Mouse (Mus musculus): Measurements from ENCODE around the gene Rgs17. TPM values are rescaled to one million over a fixed set of nuclear protein-coding genes. Genes with fewer than 3 reads are reported as not detected.
A peak's percentile ranks its signal among the peaks of the same experiment; 100 is the strongest.

Gene Rgs17
- polyA plus RNA-seq, 1 experiment from 2014 or later: 39.0 TPM

DNA sequence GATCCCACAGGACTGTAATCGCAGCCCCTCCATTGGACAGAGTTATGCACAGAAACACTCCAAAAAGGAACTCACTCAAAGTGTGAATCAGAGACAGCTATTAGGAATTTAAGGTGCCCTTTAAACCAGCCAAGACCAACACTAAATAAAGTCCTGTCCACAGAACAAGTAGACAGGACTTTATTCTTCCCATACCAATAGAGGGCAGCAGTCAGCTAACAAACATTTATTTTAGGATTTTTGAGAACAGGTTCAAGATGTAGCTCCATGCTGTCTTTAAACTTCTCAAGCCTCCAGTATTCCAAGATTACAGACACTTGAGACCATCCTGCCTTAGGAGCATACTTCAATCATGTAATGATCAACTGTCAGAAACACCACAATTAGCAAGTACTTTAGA lies 121.7 kb downstream of the Rgs17 start:
- H3K36me3 ChIP-seq (ENCODE audit: control insufficient read depth, insufficient read depth, low read length): peaks cover 7% of the 10 kb centered on the region
- no peak overlapping the region for H3K4me2 ChIP-seq (ENCODE audit: low read length)
- WGBS: 100% methylated on average over 1 of the region's 1 CpGs
- no peak overlapping the region for H3K27ac ChIP-seq (ENCODE audit: low read depth, low read length)
- no peak overlapping the region for H3K4me3 ChIP-seq (ENCODE audit: low read length)
- no peak for ATAC-seq
- H3K9ac ChIP-seq (ENCODE audit: low read depth, low read length): no peak overlapping the region
- peaks cover 22% of the 10 kb centered on the region for H3K4me1 ChIP-seq (ENCODE audit: control insufficient read depth, insufficient read depth, low read depth, low read length)
- no peaks in the 10 kb centered on the region for H3K9me3 ChIP-seq (ENCODE audit: control insufficient read depth, low read length)
- no peaks in the 10 kb centered on the region for H3K27me3 ChIP-seq (replicated peaks; ENCODE audit: control insufficient read depth, insufficient read depth, low read length)

GRCm38 (mm10) chr10:5798069-5798468 lies 124.1 kb downstream of the Rgs17 start:
- peaks cover 5% of the 10 kb centered on the region; the same call in 1 of the 2 replicates for H3K4me1 ChIP-seq (ENCODE audit: control insufficient read depth, insufficient read depth, low read depth, low read length)
- whole genome bisulfite sequencing: 82% methylated on average over 4 of the region's 4 CpGs
- H3K9ac ChIP-seq (ENCODE audit: low read depth, low read length): no peak overlapping the region
- no peak overlapping the region for H3K4me3 ChIP-seq (ENCODE audit: low read length)
- H3K27ac ChIP-seq (ENCODE audit: low read depth, low read length): no peak overlapping the region
- no peaks in the 10 kb centered on the region for H3K9me3 ChIP-seq (ENCODE audit: control insufficient read depth, low read length)
- no peak for ATAC-seq
- peaks cover 7% of the 10 kb centered on the region for H3K36me3 ChIP-seq (ENCODE audit: control insufficient read depth, insufficient read depth, low read length)
- no peak overlapping the region for H3K4me2 ChIP-seq (ENCODE audit: low read length)
- no peaks in the 10 kb centered on the region for H3K27me3 ChIP-seq (replicated peaks; ENCODE audit: control insufficient read depth, insufficient read depth, low read length)

GRCm38 (mm10) chr10:5790657-5791056 lies 131.5 kb downstream of the Rgs17 start:
- Histone ChIP-seq H3K36me3 (ENCODE audit: control insufficient read depth, insufficient read depth, low read length) (no peaks in the 10 kb centered on the region), H3K4me2 (ENCODE audit: low read length) (no peak overlapping the region), H3K27me3 (replicated peaks; ENCODE audit: control insufficient read depth, insufficient read depth, low read length) (no peaks in the 10 kb centered on the region), H3K9me3 (ENCODE audit: control insufficient read depth, low read length) (no peaks in the 10 kb centered on the region), H3K4me3 (ENCODE audit: low read length) (no peak overlapping the region), H3K27ac (ENCODE audit: low read depth, low read length) (no peak overlapping the region), H3K9ac (ENCODE audit: low read depth, low read length) (no peak overlapping the region), H3K4me1 (ENCODE audit: control insufficient read depth, insufficient read depth, low read depth, low read length) (no peaks in the 10 kb centered on the region)
- ATAC-seq: peak; percentile 17; the same call in 1 of the 2 replicates
- WGBS: 24% methylated on average over 12 of the region's 12 CpGs

GRCm38 (mm10) chr10:5786923-5787322 lies 135.3 kb downstream of the Rgs17 start:
- no peak overlapping the region for H3K4me3 ChIP-seq (ENCODE audit: low read length)
- no peak overlapping the region for H3K27ac ChIP-seq (ENCODE audit: low read depth, low read length)
- H3K4me1 ChIP-seq (ENCODE audit: control insufficient read depth, insufficient read depth, low read depth, low read length): no peaks in the 10 kb centered on the region
- peak; percentile 69; the same call in 1 of the 2 replicates for ATAC-seq
- no peak overlapping the region for H3K9ac ChIP-seq (ENCODE audit: low read depth, low read length)
- H3K9me3 ChIP-seq (ENCODE audit: control insufficient read depth, low read length): no peaks in the 10 kb centered on the region
- H3K36me3 ChIP-seq (ENCODE audit: control insufficient read depth, insufficient read depth, low read length): no peaks in the 10 kb centered on the region
- WGBS: 29% methylated on average over 4 of the region's 4 CpGs
- H3K4me2 ChIP-seq (ENCODE audit: low read length): no peak overlapping the region
- H3K27me3 ChIP-seq (replicated peaks; ENCODE audit: control insufficient read depth, insufficient read depth, low read length): no peaks in the 10 kb centered on the region

Other genes with a start within 250 kb of the Rgs17 start
- 14.3 and 17.4 TPM in 2 replicates for gene Fbxo5, start 116.8 kb downstream of the Rgs17 start, polyA plus RNA-seq (2015; fragmentation: Nextera tagmentation; extraction: Ambion mirVana)
- 9.6 and 10.7 TPM in 2 replicates for gene Mtrf1l, start 98.5 kb downstream of the Rgs17 start, polyA plus RNA-seq (2015; fragmentation: Nextera tagmentation; extraction: Ambion mirVana)

Data from hindbrain, embryonic 16.5 days (tissue).